Mouse (Mus musculus) neural tube, embryonic 12.5 days (tissue): ENCODE results near the gene Gas7. TPM values are rescaled to one million over a fixed set of nuclear protein-coding genes. Genes with fewer than 3 reads are reported as not detected.

ENCODE experiments used
- ATAC-seq: fragments of 200-750 bp; cut with Nextera tagmentation; 2 replicates; pipeline ENCODE4 v1.8.0; 2017; ENCODE audit warnings: low read depth, mild to moderate bottlenecking, moderate TSS enrichment, moderate library complexity; ENCODE audit not compliant: low FRiP score
- H3K27ac ChIP-seq: fragments of 300-500 bp; sonication (generic); 2 replicates; pipeline ENCODE4 v1.5.1; 2016
- H3K27me3 ChIP-seq: fragments of 300-500 bp; sonication (generic); replicated peaks from 2 replicates; pipeline ENCODE4 v1.6.1; 2016; ENCODE audit warnings: mild to moderate bottlenecking
- H3K36me3 ChIP-seq: fragments of 300-500 bp; sonication (generic); 2 replicates; pipeline ENCODE4 v1.6.1; 2016; ENCODE audit warnings: mild to moderate bottlenecking
- H3K4me1 ChIP-seq: fragments of 300-500 bp; sonication (generic); 2 replicates; pipeline ENCODE4 v1.6.1; 2016
- H3K4me2 ChIP-seq: fragments of 300-500 bp; sonication (generic); replicated peaks from 2 replicates; pipeline ENCODE4 v1.6.1; 2016; ENCODE audit warnings: mild to moderate bottlenecking
- H3K4me3 ChIP-seq: fragments of 300-500 bp; sonication (generic); 2 replicates; pipeline ENCODE4 v1.5.1; 2016
- H3K9ac ChIP-seq: fragments of 300-500 bp; sonication (generic); 2 replicates; pipeline ENCODE4 v1.6.1; 2016; ENCODE audit warnings: mild to moderate bottlenecking
- H3K9me3 ChIP-seq: fragments of 300-500 bp; sonication (generic); 2 replicates; pipeline ENCODE4 v1.6.1; 2016; ENCODE audit warnings: mild to moderate bottlenecking
- WGBS: fragments of 180-500 bp; shearing (Covaris S2); methylation state at CpG from one replicate; pipeline ENCODE4 v1.1.7; 2016; 5-methylcytosine and 5-hydroxymethylcytosine counted together
- polyA plus RNA-seq: library from polyadenylated mRNA; unstranded; fragments of >200 nt; fragmentation: Nextera tagmentation; extraction: Ambion mirVana; gene quantifications from 2 replicates; pipeline ENCODE4 v1.2.1, GENCODE M21; 2016

The Gas7 gene
- polyA plus RNA-seq, 1 experiment from 2014 or later, result 4.5 TPM

- Histone ChIP-seq H3K27me3 (no peaks in the 10 kb centered on the region), H3K9me3 (no peaks in the 10 kb centered on the region), H3K4me3 (no peak overlapping the region), H3K9ac (no peak overlapping the region), H3K4me1 (peaks cover 3% of the 10 kb centered on the region; the same call in 1 of the 2 replicates), H3K4me2 (no peak overlapping the region), H3K36me3 (no peaks in the 10 kb centered on the region), H3K27ac (no peak overlapping the region)
- 96% methylated on average over 4 of the region's 4 CpGs for WGBS
- ATAC-seq, result no peak
These were observed 94.1 kb downstream of the Gas7 start for GRCm38 (mm10) chr11:67549306-67549705.

GRCm38 (mm10) chr11:67549762-67550488 lies 94.7 kb downstream of the Gas7 start:
- Histone ChIP-seq H3K27me3 (no peaks in the 10 kb centered on the region), H3K27ac (no peak overlapping the region), H3K4me3 (no peak overlapping the region), H3K4me1 (peaks cover 3% of the 10 kb centered on the region; the same call in 1 of the 2 replicates), H3K9ac (no peak overlapping the region), H3K4me2 (no peak overlapping the region), H3K36me3 (no peaks in the 10 kb centered on the region), H3K9me3 (no peaks in the 10 kb centered on the region)
- ATAC-seq, result no peak
- 83% methylated on average over 13 of the region's 13 CpGs for WGBS

DNA sequence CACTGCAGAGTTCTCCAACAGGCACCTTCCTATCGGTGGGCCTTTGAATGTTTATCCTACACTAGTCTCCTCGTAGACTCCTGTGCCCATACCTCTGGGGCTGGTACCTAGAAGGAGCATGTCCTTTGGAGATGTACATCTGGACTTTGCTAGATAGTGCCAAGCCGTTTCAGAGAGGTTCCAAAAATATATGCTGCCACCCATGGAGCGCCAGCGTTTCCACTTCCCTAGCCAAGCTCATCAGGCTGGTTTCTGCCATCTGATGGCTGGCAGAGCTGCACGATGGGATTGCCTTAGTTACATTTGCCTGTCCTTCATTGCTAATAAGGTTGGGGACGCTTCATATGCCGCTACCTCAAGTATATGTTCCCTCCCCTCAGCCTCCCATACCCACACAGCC lies 97.2 kb downstream of the Gas7 start:
- no peak overlapping the region for H3K4me2 ChIP-seq
- no peak overlapping the region for H3K27ac ChIP-seq
- H3K9me3 ChIP-seq, result no peaks in the 10 kb centered on the region
- H3K9ac ChIP-seq, result no peak overlapping the region
- WGBS, result 90% methylated on average over 8 of the region's 8 CpGs
- no peak overlapping the region for H3K4me3 ChIP-seq
- H3K27me3 ChIP-seq, result no peaks in the 10 kb centered on the region
- H3K4me1 ChIP-seq, result no peaks in the 10 kb centered on the region
- no peak for ATAC-seq
- no peaks in the 10 kb centered on the region for H3K36me3 ChIP-seq

GRCm38 (mm10) chr11:67554276-67554675 lies 99.0 kb downstream of the Gas7 start:
- ATAC-seq, result no peak
- no peaks in the 10 kb centered on the region for H3K9me3 ChIP-seq

DNA sequence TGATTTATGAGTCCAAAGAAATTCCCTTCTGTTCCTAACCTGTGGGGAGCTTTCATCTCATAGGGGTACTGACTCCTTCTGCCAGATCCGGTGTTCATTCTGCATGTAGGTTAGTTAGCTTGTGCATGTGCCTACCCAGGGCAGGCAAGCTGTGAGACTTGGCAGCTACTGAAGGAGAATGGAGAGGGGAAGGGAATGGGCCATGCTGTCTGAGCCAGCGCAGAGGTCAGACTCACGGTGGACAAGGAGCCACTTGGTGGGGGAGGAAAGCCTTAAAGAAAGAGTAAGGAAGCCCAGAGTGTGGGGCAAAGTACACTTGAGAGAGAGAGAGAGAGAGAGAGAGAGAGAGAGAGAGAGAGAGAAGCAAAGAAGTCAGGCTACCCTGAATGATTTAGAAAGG lies 101.1 kb downstream of the Gas7 start:
- no peaks in the 10 kb centered on the region for H3K4me1 ChIP-seq
- H3K9me3 ChIP-seq, result no peaks in the 10 kb centered on the region
- H3K27ac ChIP-seq, result no peak overlapping the region
- 84% methylated on average over 3 of the region's 3 CpGs for WGBS
- no peak for ATAC-seq
- H3K4me2 ChIP-seq, result no peak overlapping the region
- no peak overlapping the region for H3K4me3 ChIP-seq
- H3K9ac ChIP-seq, result no peak overlapping the region
- no peaks in the 10 kb centered on the region for H3K27me3 ChIP-seq
- H3K36me3 ChIP-seq, result no peaks in the 10 kb centered on the region

More at GRCm38 (mm10) chr11:67554276-67554675, 99.0 kb downstream of the Gas7 start:
- H3K4me3 ChIP-seq, result no peak overlapping the region
- H3K27ac ChIP-seq, result no peak overlapping the region
- H3K27me3 ChIP-seq, result no peaks in the 10 kb centered on the region
- H3K9ac ChIP-seq, result no peak overlapping the region
- H3K36me3 ChIP-seq, result no peaks in the 10 kb centered on the region
- H3K4me2 ChIP-seq, result no peak overlapping the region
- 95% methylated on average over 6 of the region's 6 CpGs for WGBS
- H3K4me1 ChIP-seq, result no peaks in the 10 kb centered on the region

- H3K4me1 ChIP-seq, result no peaks in the 10 kb centered on the region
- H3K27me3 ChIP-seq, result no peaks in the 10 kb centered on the region
- no peaks in the 10 kb centered on the region for H3K9me3 ChIP-seq
- H3K4me2 ChIP-seq, result no peak overlapping the region
- no peak for ATAC-seq
- WGBS, result 29% methylated on average over 9 of the region's 9 CpGs
- no peak overlapping the region for H3K27ac ChIP-seq
- H3K4me3 ChIP-seq, result no peak overlapping the region
- H3K36me3 ChIP-seq, result no peaks in the 10 kb centered on the region
- H3K9ac ChIP-seq, result no peak overlapping the region
These were observed 103.7 kb downstream of the Gas7 start for GRCm38 (mm10) chr11:67558772-67559448.

DNA sequence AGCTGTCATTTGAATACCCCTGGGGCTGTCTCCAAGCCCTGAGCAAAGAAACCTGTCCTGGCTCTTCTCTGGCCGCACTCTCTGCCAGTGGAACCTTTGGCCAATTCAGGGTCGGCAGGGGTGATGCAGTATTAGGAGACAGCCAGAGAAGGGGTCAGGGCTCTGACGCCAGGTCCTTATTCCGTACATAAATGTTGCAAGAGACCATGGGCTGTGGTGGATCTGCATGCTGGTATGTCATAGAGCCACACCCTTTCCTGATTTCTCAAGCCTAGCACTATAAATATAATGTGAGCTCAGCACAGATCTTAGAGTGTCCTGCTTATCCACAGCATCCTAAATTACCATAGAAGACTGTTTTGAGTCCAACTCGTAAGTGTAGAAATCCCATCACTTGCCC lies 104.3 kb downstream of the Gas7 start:
- ATAC-seq, result no peak
- Histone ChIP-seq H3K4me2 (no peak overlapping the region), H3K9me3 (no peaks in the 10 kb centered on the region), H3K4me3 (no peak overlapping the region), H3K27me3 (no peaks in the 10 kb centered on the region), H3K4me1 (no peaks in the 10 kb centered on the region), H3K9ac (no peak overlapping the region), H3K36me3 (no peaks in the 10 kb centered on the region), H3K27ac (no peak overlapping the region)
- WGBS, result 85% methylated on average over 5 of the region's 5 CpGs

- ATAC-seq, result no peak
- no peaks in the 10 kb centered on the region for H3K4me1 ChIP-seq
- H3K27ac ChIP-seq, result no peak overlapping the region
- H3K27me3 ChIP-seq, result no peaks in the 10 kb centered on the region
- no peak overlapping the region for H3K4me2 ChIP-seq
- no peaks in the 10 kb centered on the region for H3K9me3 ChIP-seq
- H3K4me3 ChIP-seq, result no peak overlapping the region
- no peaks in the 10 kb centered on the region for H3K36me3 ChIP-seq
- 72% methylated on average over 4 of the region's 4 CpGs for WGBS
- H3K9ac ChIP-seq, result no peak overlapping the region
These were observed 106.4 kb downstream of the Gas7 start for GRCm38 (mm10) chr11:67561631-67562030.

- WGBS, result 64% methylated on average over 5 of the region's 5 CpGs
- no peak for ATAC-seq
These were observed 107.9 kb downstream of the Gas7 start for GRCm38 (mm10) chr11:67563141-67563540.

GRCm38 (mm10) chr11:67564003-67564637 lies 108.9 kb downstream of the Gas7 start:
- no peak overlapping the region for H3K4me3 ChIP-seq
- H3K36me3 ChIP-seq, result no peaks in the 10 kb centered on the region
- WGBS, result 85% methylated on average over 8 of the region's 8 CpGs
- H3K4me1 ChIP-seq, result no peaks in the 10 kb centered on the region
- no peak overlapping the region for H3K27ac ChIP-seq
- no peak for ATAC-seq
- no peak overlapping the region for H3K9ac ChIP-seq
- H3K4me2 ChIP-seq, result no peak overlapping the region
- no peaks in the 10 kb centered on the region for H3K27me3 ChIP-seq
- no peaks in the 10 kb centered on the region for H3K9me3 ChIP-seq

More at GRCm38 (mm10) chr11:67563141-67563540, 107.9 kb downstream of the Gas7 start:
- H3K9me3 ChIP-seq, result no peaks in the 10 kb centered on the region
- H3K4me2 ChIP-seq, result no peak overlapping the region
- H3K36me3 ChIP-seq, result no peaks in the 10 kb centered on the region
- H3K9ac ChIP-seq, result no peak overlapping the region
- H3K4me3 ChIP-seq, result no peak overlapping the region
- no peaks in the 10 kb centered on the region for H3K4me1 ChIP-seq
- H3K27ac ChIP-seq, result no peak overlapping the region
- H3K27me3 ChIP-seq, result no peaks in the 10 kb centered on the region

DNA sequence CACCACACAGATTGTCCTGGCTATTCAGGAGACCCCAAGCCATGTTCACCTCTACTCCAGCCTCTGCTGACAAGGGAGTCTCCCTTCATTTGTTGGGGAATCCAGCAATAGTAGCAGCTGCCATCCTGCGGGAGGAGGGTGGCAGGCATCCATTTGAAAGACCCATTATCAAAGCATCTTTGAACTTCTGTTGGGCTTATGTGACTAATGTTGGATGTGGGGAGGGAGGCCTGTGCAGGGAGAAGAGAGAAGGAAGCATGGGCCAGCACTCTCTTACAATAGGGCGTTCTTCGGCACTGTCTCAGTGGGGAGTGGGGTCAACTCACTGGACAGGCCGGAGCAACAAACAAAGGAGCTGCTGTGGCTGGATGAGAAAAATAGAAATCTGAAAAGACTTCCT lies 110.3 kb downstream of the Gas7 start:
- no peaks in the 10 kb centered on the region for H3K36me3 ChIP-seq
- H3K9me3 ChIP-seq, result no peaks in the 10 kb centered on the region
- no peak overlapping the region for H3K27ac ChIP-seq
- no peak for ATAC-seq
- no peak overlapping the region for H3K4me2 ChIP-seq
- H3K27me3 ChIP-seq, result no peaks in the 10 kb centered on the region
- H3K9ac ChIP-seq, result no peak overlapping the region
- no peak overlapping the region for H3K4me3 ChIP-seq
- WGBS, result 31% methylated on average over 4 of the region's 4 CpGs
- H3K4me1 ChIP-seq, result no peaks in the 10 kb centered on the region

DNA sequence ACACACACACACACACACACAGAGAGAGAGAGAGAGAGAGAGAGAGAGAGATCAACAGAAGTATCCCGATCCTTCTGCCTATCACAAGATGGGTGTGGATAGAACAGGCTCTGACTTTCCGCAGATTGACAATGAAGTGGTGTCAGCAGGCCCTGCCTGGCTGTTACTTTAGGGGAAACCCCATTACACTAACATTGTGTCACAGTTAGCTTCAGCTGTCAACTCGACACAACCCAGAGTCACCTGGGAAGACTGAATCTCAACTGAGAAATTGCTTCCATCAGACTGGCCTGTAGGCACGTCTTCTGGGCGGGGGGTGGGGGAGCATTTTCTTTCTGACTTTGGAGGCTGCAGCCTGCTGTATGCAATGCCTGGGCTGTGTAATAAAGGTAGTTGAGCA lies 111.5 kb downstream of the Gas7 start:
- H3K4me2 ChIP-seq, result no peak overlapping the region
- H3K4me1 ChIP-seq, result peaks cover 7% of the 10 kb centered on the region; the same call in 1 of the 2 replicates
- H3K27ac ChIP-seq, result no peak overlapping the region
- 89% methylated on average over 5 of the region's 5 CpGs for WGBS
- H3K9me3 ChIP-seq, result no peaks in the 10 kb centered on the region
- no peak overlapping the region for H3K4me3 ChIP-seq
- no peaks in the 10 kb centered on the region for H3K27me3 ChIP-seq
- no peak overlapping the region for H3K9ac ChIP-seq
- no peaks in the 10 kb centered on the region for H3K36me3 ChIP-seq
- ATAC-seq, result no peak
